Mouse (Mus musculus) spleen, embryonic (tissue): ENCODE results near the gene Matn4.

Experiments used
- CTCF ChIA-PET: fragments of 350-600 bp; sonication (Branson Sonifier 250); formaldehyde crosslinking; loops from one replicate; lab custom pipeline; 2022; lab: Charles Lee

Matn4 gene

GRCm38 (mm10) chr2:164436961-164437360, 32.0 kb upstream of the Matn4 start:
- CTCF ChIA-PET: no interaction called here

GRCm38 (mm10) chr2:164436215-164436913, 31.4 kb upstream of the Matn4 start:
- CTCF ChIA-PET: no interaction called here

- CTCF ChIA-PET: no interaction called here
Measured at GRCm38 (mm10) chr2:164435216-164436090, 30.5 kb upstream of the Matn4 start.

- CTCF ChIA-PET: interaction anchor here (0.5 kb wide), 1 partner anchor 30 kb away, joined by 3 read pairs; no protein-coding TSS in a partner anchor
Measured at GRCm38 (mm10) chr2:164434681-164435080, 29.7 kb upstream of the Matn4 start.

GRCm38 (mm10) chr2:164433278-164433895, 28.4 kb upstream of the Matn4 start:
- CTCF ChIA-PET: interaction anchor here (0.6 kb wide), 1 partner anchor 98 kb away, joined by 3 read pairs; no protein-coding TSS in a partner anchor

- CTCF ChIA-PET: interaction anchor here (0.6 kb wide), 1 partner anchor 99 kb away, joined by 3 read pairs; no protein-coding TSS in a partner anchor
Measured at GRCm38 (mm10) chr2:164432541-164433191, 27.7 kb upstream of the Matn4 start.

GRCm38 (mm10) chr2:164431676-164432465, 26.9 kb upstream of the Matn4 start:
- CTCF ChIA-PET: interaction anchor here (0.7 kb wide), 1 partner anchor 33 kb away, joined by 3 read pairs; no protein-coding TSS in a partner anchor

GRCm38 (mm10) chr2:164430697-164431096, 25.7 kb upstream of the Matn4 start:
- CTCF ChIA-PET: no interaction called here

GRCm38 (mm10) chr2:164429881-164430615, 25.1 kb upstream of the Matn4 start:
- CTCF ChIA-PET: no interaction called here

GRCm38 (mm10) chr2:164428451-164428850, 23.5 kb upstream of the Matn4 start:
- CTCF ChIA-PET: interaction anchor here (0.5 to 1.2 kb wide), 2 partner anchors 10 to 25 kb away, joined by 3 to 20 read pairs; partner anchors contain the start of gene Rbpjl

GRCm38 (mm10) chr2:164426952-164427351, 22.0 kb upstream of the Matn4 start:
- CTCF ChIA-PET: interaction anchor here (1.2 kb wide), 1 partner anchor 24 kb away, joined by 3 read pairs; the partner anchor contains the start of gene Rbpjl

GRCm38 (mm10) chr2:164426121-164426520, 21.2 kb upstream of the Matn4 start:
- CTCF ChIA-PET: interaction anchor here (0.5 to 1.1 kb wide), 3 partner anchors 18 to 1458 kb away, joined by 3 to 4 read pairs (median 4); no protein-coding TSS in a partner anchor

GRCm38 (mm10) chr2:164425401-164425800, 20.4 kb upstream of the Matn4 start:
- CTCF ChIA-PET: interaction anchor here (0.8 to 1.1 kb wide), 2 partner anchors 18 to 1485 kb away, joined by 3 read pairs; no protein-coding TSS in a partner anchor

GRCm38 (mm10) chr2:164424406-164424805, 19.4 kb upstream of the Matn4 start:
- CTCF ChIA-PET: interaction anchor here (0.6 to 1.2 kb wide), 4 partner anchors 14 to 152 kb away, joined by 3 to 5 read pairs (median 4); partner anchors contain the start of gene Sdc4

- CTCF ChIA-PET: interaction anchor here (0.7 to 1.2 kb wide), 4 partner anchors 19 to 1521 kb away, joined by 3 to 10 read pairs (median 7); no protein-coding TSS in a partner anchor
Measured at GRCm38 (mm10) chr2:164423464-164423863, 18.5 kb upstream of the Matn4 start.

GRCm38 (mm10) chr2:164422675-164423393, 17.9 kb upstream of the Matn4 start:
- CTCF ChIA-PET: interaction anchor here (1.2 kb wide), 1 partner anchor 33 kb away, joined by 4 read pairs; no protein-coding TSS in a partner anchor

GRCm38 (mm10) chr2:164421979-164422378, 17.0 kb upstream of the Matn4 start:
- CTCF ChIA-PET: interaction anchor here (1.1 kb wide), 1 partner anchor 75 kb away, joined by 3 read pairs; the partner anchor contains the start of gene Pigt

- CTCF ChIA-PET: interaction anchor here (1.1 kb wide), 1 partner anchor 76 kb away, joined by 3 read pairs; the partner anchor contains the start of gene Pigt
Measured at GRCm38 (mm10) chr2:164421306-164421705, 16.3 kb upstream of the Matn4 start.
